Mouse (Mus musculus) lung, postnatal 0 days (tissue): ENCODE results near the gene Kpna1.

ENCODE experiments used
- CTCF ChIP-seq: IDR thresholded peaks from 2 replicates; pipeline ENCODE4 v1.5.1; 2016; ENCODE audit warnings: antibody characterized with exemption, mild to moderate bottlenecking
- EP300 ChIP-seq: IDR thresholded peaks from 2 replicates; pipeline ENCODE4 v1.6.1; 2016; ENCODE audit warnings: antibody characterized with exemption, mild to moderate bottlenecking, control low read depth

DNA sequence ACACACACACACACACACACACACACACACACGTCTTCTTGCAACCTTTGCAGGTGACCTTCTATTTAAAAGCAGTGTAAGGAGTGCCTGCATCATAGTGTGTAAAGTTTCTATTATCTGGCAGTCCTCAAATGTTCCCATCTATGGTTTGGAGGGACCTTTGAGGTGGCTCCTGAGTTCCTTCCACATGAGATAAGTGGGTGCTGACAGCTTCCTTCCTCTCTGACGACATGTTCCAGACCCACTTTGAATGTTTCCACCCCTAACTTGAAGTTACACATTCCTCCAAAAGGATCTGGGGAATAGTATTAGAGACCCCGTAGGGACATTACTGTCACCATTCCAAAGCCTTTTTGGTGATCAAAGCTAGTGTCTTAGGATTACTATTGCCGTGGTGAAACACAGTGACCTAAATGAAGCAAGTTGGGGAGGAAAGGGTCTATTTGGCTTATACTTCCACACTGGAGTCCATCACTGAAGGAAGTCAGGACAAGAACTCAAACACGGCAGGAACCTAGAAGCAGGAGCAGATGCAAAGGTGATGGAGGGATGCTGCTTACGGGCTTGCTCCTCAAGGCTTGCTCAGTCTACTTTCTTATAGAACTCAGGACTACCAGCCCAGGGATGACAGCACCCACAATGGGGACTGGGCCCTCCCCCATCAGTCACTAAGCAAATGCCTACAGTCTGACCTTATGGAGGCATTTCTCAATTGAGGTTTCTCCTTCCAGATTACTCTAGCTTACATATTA, 75.2 kb downstream of the Kpna1 start:
- TF ChIP-seq CTCF, result no peak
- no peak for TF ChIP-seq EP300
